Mouse (Mus musculus) telencephalon, adult 2 months (tissue): ENCODE measurements around the gene Dnajb2.

ENCODE experiments used
- DNase-seq: peaks from one replicate; pipeline ENCODE4 v3.0.0-alpha.2; 2011; ENCODE audit warnings: low read depth, low spot score

Dnajb2 gene

DNA sequence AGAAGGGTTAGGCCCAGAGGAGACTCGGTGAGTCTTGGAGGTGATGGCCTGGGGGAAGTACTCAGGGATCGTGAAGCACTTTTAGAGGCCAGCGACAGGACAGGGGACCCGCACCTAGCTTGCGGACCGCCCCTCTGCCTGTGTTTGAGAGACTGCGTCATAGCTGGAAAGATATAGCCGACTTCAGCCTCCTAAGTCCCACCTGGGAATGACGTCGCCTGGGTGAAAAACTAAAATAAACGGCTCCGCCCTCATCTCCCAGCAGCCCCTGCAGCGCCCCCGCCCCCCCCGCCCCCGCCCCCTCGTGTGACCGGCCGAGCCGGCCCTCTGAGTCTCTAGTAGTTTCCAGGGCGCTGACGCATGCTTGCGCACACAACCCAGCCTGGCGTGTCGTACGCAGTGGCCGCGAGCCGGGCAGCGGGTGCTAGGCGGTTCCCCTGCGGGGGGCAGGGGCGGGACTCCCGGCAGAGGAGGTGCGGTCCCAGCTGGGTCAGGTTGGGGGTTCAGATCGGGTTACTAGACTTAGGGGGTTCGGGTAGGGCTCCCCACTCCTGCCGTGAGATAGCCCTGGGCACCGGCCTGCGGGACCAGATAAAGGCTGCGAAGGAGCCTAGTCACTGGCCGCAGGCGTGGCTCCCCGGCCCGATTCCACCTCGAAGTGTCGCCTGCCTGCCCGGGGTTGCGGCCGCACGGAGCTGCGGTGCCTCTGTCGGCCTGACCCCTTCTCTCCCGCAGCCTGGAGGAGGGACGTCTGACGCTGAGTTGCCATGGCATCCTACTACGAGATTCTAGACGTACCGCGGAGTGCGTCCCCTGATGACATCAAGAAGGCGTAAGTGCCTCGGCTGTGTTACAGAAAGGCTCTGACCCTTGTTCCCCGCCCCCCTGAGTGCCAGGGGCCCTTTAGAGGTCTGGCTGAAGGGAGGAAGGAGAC, at the start of gene Dnajb2:
Gene Dnajb2 (plus strand): TSS at position 290 of the 934 bp plus-strand sequence.
- no peak for DNase-seq

GRCm38 (mm10) chr1:75187126-75187525, 49.1 kb upstream of the Dnajb2 start:
- DNase-seq = no peak

DNA sequence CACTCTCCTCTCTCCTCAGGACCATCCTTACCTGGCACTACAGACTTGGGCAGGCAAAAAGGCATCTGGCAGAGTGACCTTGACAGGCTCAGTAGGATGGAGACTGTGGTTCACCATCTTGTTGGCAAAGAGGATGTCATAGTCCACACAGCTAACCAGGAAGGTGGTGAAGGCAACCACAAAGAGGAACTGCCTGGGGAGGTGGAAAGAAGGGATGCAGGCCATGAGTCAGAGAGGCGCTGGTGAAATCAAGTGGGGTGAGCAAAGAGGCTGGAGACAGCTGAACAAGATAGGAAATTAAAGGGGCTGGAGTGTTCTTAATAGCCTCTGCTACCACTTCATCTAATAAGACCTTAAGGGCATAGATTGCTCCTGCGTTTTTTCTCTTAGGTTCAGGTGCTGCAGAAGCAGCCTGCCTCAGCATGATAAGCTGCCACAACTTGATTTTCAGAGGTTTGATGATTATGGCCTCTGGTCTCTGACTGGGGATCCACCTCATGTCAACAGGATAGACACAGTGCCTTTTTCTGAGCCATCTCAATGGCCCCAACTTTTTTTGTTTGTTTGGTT, 48.2 kb upstream of the Dnajb2 start:
- no peak for DNase-seq

- DNase-seq = no peak
These were observed 45.6 kb upstream of the Dnajb2 start for GRCm38 (mm10) chr1:75190577-75190976.

GRCm38 (mm10) chr1:75191258-75191621, 45.0 kb upstream of the Dnajb2 start:
- DNase-seq = no peak

- DNase-seq = peak; percentile 99
These were observed 44.4 kb upstream of the Dnajb2 start, which contains the start of the genes Ankzf1 and Atg9a for GRCm38 (mm10) chr1:75191622-75192402. Gene Ankzf1 (plus strand): TSS chr1:75192151. Gene Atg9a (minus strand): TSS chr1:75192196.

DNA sequence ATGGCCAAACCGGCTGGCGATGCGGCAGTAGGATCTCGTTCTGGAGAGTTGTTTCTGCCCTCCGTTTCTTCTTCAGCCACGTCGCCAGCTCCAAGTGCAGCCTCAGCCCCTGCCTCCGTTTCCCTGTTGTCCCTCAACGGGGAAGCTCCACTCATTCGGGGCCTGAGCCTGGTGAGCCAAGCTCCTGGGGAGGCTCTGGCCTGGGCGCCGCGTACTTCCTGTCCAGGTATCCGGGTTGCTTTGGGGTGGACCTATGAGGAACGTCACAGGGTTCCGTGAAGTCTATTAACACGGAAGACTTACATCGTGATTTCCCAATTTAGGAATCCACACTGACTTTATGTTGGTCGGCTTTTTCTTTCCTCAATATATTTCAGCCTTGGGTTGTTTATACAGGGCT, 43.8 kb upstream of the Dnajb2 start:
- DNase-seq = peak; percentile 55

DNA sequence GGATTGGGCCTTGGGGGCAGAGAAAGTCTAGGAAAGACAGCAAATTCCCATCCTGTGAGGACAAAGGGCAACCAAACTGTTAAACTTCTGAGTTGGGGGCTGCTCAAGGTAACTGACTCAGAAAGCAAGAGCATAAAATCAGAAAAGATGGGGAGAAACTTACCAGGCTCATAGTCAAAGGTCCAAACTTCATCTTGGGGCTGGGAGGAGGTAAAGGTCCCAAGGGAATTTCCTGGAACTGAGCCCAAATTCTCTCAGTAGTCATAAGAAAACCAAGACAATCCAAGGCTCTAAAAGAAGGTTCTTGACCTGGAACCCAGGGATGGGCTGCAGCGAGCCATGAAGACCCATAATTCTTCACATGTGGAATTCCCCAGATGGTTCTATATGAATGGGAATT, 35.0 kb upstream of the Dnajb2 start:
- DNase-seq = no peak

GRCm38 (mm10) chr1:75208967-75209678, 27.1 kb upstream of the Dnajb2 start:
- no peak for DNase-seq

GRCm38 (mm10) chr1:75210136-75211087, 25.8 kb upstream of the Dnajb2 start, which contains the start of the genes Glb1l and Stk16:
Gene Glb1l (minus strand): TSS chr1:75210813.
Gene Stk16 (plus strand): TSS chr1:75210838.
- peak; percentile 93 for DNase-seq

GRCm38 (mm10) chr1:75211141-75211708, 25.0 kb upstream of the Dnajb2 start:
- DNase-seq = no peak

GRCm38 (mm10) chr1:75212542-75212941, 23.7 kb upstream of the Dnajb2 start:
- no peak for DNase-seq

- no peak for DNase-seq
These were observed 23.1 kb upstream of the Dnajb2 start for GRCm38 (mm10) chr1:75213096-75213495.

DNA sequence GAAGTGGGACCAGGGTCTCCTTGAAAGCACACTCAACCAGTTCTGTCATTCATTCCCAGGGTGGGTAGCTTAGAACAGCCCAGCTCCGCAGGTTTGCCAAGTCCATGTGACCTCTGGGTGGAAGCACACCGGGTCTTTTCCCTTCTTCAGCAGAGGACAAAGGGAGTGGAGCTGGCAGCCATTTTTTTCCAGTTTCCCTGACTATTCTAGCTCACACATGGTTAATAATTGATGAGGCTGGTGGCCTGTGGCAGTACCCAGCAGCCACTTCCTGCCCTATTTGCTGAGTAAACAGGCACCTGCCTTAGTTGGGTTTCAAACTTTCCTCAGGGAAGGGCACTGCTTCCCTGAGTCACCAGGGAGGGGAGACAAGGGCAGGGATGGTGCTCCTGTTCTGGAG, 21.8 kb upstream of the Dnajb2 start:
- DNase-seq = no peak

DNA sequence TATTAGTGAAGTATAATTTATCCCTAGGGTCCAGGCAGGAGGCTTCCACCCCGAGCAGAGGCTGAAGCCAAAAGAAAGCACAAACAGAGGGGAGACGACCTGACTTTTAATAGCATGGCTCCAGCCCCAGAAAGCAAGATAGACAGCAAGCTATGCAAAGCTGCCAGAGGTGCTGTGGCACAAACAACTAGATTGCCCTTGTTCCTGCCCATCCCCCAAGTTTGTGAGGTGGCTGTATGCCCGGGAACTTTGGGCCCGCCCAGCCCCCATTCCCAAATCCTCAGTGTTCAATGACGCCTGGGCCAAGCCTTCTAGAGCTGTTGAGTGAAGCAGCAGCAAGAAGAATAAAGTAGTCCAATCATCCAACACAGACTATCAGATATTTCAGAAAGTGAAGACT, 21.3 kb upstream of the Dnajb2 start:
- DNase-seq = no peak

DNA sequence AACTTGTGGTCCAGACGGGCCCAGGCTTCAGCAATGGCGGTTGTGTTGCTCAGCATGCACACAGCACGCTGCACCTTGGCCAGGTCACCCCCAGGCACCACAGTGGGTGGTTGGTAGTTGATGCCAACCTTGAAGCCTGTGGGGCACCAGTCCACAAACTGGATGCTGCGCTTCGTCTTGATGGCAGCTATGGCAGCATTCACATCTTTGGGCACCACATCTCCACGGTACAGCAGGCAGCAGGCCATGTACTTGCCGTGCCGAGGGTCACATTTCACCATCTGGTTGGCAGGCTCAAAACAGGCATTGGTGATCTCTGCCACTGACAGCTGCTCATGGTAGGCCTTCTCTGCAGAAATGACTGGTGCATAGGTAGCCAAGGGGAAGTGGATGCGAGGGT, 20.4 kb upstream of the Dnajb2 start:
- DNase-seq = no peak

- no peak for DNase-seq
These were observed 19.2 kb upstream of the Dnajb2 start for GRCm38 (mm10) chr1:75216797-75217585.

DNA sequence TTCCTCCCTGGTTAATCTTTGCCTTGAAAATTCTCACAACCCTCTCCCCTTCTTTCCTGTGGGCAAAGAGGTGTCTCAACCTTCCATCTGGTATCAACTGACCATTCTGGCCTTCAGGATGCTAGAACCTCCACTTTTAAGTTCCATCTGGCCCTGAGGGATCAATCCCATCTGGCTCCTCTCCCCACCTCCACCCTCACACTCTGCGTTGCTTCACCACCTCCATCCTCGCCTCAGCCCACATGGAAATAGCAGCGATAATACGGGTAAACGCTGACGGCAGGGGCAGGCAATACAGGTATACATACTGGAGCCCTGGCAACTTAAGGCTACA, 18.3 kb upstream of the Dnajb2 start:
- DNase-seq = no peak
